Mouse (Mus musculus): ENCODE data around the gene Pla2g6.

GRCm38 (mm10) chr15:79286141-79286540 lies 42.0 kb downstream of the Pla2g6 start:
- TF ChIP-seq CTCF (IDR thresholded peaks at IDR 0.05; ENCODE audit: extremely low read depth, insufficient read depth, insufficient read length, insufficient replicate concordance) (no peak), POLR2A (IDR thresholded peaks at IDR 0.05; ENCODE audit: low read depth, low read length) (no peak)

Data from spleen, adult 2 months (tissue).